Mouse (Mus musculus) forebrain, postnatal 0 days (tissue): ENCODE measurements at regions not wholly inside any gene's neighbourhood (a gene's known extent, or its start where the extent isn't known, plus 50 kb on each side); places are given as distances from the start of the nearest gene placed in this dataset.

Experiments
- ATAC-seq: fragments of 200-750 bp; cut with Nextera tagmentation; 2 replicates; pipeline ENCODE4 v1.8.0; 2017; ENCODE audit warnings: mild to moderate bottlenecking, moderate library complexity
- DNase-seq: peaks from one replicate; pipeline ENCODE4 v3.0.0-alpha.2; 2015
- H3K27ac ChIP-seq: fragments of 300-500 bp; sonication (generic); 2 replicates; pipeline ENCODE4 v1.5.1; 2014; ENCODE audit warnings: low read depth, mild to moderate bottlenecking, antibody characterized with exemption, low read length, moderate library complexity, mixed read lengths
- H3K27me3 ChIP-seq: fragments of 300-500 bp; sonication (generic); 2 replicates; pipeline ENCODE4 v1.6.1; 2014; ENCODE audit warnings: mild to moderate bottlenecking, low read length, mixed read lengths; ENCODE audit not compliant: insufficient read depth
- H3K36me3 ChIP-seq: fragments of 300-500 bp; sonication (generic); 2 replicates; pipeline ENCODE4 v1.6.1; 2014; ENCODE audit warnings: mild to moderate bottlenecking, moderate library complexity; ENCODE audit not compliant: insufficient read depth
- H3K4me1 ChIP-seq: fragments of 300-500 bp; sonication (generic); 2 replicates; pipeline ENCODE4 v1.6.1; 2014; ENCODE audit warnings: antibody characterized with exemption; ENCODE audit not compliant: insufficient read depth
- H3K4me2 ChIP-seq: fragments of 300-500 bp; sonication (generic); 2 replicates; pipeline ENCODE4 v1.6.1; 2014; ENCODE audit warnings: low read depth, mild to moderate bottlenecking, moderate library complexity
- H3K4me3 ChIP-seq: fragments of 300-500 bp; sonication (generic); 2 replicates; pipeline ENCODE4 v1.5.1; 2014; ENCODE audit warnings: low read depth, low read length, mixed read lengths
- H3K9ac ChIP-seq: fragments of 300-500 bp; sonication (generic); 2 replicates; pipeline ENCODE4 v1.6.1; 2014; ENCODE audit warnings: mild to moderate bottlenecking
- H3K9me3 ChIP-seq: fragments of 300-500 bp; sonication (generic); 2 replicates; pipeline ENCODE4 v1.6.1; 2016; ENCODE audit warnings: low read length
- CTCF ChIP-seq: sonication (generic); IDR thresholded peaks from 2 replicates; pipeline ENCODE4 v1.5.1; 2016; ENCODE audit warnings: antibody characterized with exemption, control low read depth, low read depth
- WGBS: fragments of 180-500 bp; shearing (Covaris S2); extraction: QIAGEN DNeasy Blood & Tissue Kit; methylation state at CpG from one replicate; pipeline ENCODE4 v1.1.7; 2014; 5-methylcytosine and 5-hydroxymethylcytosine counted together

- H3K36me3 ChIP-seq, result no peaks in the 10 kb centered on the region
- H3K4me3 ChIP-seq, result no peak overlapping the region
- no peak overlapping the region for H3K27ac ChIP-seq
- no peak for TF ChIP-seq CTCF
- WGBS, result 35% methylated on average over 2 of the region's 2 CpGs
- H3K27me3 ChIP-seq, result no peaks in the 10 kb centered on the region
- no peak overlapping the region for H3K9ac ChIP-seq
- no peak overlapping the region for H3K4me2 ChIP-seq
- ATAC-seq (peak; percentile 77), DNase-seq (peak; percentile 29)
- no peaks in the 10 kb centered on the region for H3K9me3 ChIP-seq
- H3K4me1 ChIP-seq, result no peaks in the 10 kb centered on the region
Measured at GRCm38 (mm10) chr9:92996156-92996555, 454.1 kb downstream of the Plod2 start.

- H3K4me1 ChIP-seq, result 0 out of 2 replicates have a peak, but pooled peaks cover 8% of the 10 kb centered on the region
- DNase-seq, result peak; percentile 33
- H3K9me3 ChIP-seq, result no peaks in the 10 kb centered on the region
- no peak for TF ChIP-seq CTCF
- H3K36me3 ChIP-seq, result no peaks in the 10 kb centered on the region
- H3K4me3 ChIP-seq, result no peak overlapping the region
- no peak overlapping the region for H3K9ac ChIP-seq
- no peaks in the 10 kb centered on the region for H3K27me3 ChIP-seq
- H3K27ac ChIP-seq, result no peak overlapping the region
- no peak overlapping the region for H3K4me2 ChIP-seq
- 85% methylated on average over 3 of the region's 3 CpGs for WGBS
- ATAC-seq, result no peak
Measured at GRCm38 (mm10) chr9:93005182-93005953, 463.3 kb downstream of the Plod2 start.

DNA sequence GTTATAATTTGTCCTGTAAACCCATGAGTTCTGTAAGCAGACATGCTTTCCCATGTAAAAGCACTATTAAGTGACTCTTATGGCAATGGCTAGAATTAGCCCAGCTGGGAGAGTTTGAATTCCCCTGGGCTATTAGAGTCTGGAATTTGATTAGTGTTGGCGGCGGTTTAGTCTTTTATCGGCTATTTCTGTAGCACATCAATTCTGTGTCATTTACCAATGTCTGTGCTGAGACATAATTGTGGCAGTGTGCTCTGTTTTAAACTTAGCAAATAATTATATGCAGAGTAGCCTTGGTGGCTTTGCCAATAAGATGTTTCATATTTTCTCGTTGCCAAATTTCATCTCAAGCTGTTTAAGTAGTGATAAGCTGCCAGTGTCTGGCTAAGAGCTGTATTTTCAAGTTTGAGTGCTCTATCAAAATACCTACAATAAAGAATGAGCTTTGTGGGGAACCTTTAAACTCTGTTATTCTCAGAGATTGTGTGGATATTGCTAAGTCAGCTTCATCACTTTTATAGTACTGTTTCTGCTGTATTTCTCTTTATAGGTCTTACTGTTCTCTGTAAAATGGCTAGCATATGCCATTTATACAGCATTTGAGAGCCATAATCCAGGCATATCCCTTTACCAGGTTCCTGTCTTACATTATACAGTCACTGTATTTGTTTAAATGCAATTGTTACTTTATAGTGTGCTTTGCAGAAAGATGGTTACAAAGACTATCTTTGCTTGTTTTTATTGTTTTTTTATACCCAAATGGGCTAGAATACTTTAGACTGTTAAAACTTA is 466.7 kb downstream of the Plod2 start:
- no peaks in the 10 kb centered on the region for H3K9me3 ChIP-seq
- no peak overlapping the region for H3K9ac ChIP-seq
- no peaks in the 10 kb centered on the region for H3K36me3 ChIP-seq
- ATAC-seq (peak; percentile 82), DNase-seq (peak; percentile 71)
- no peak overlapping the region for H3K4me2 ChIP-seq
- no peak overlapping the region for H3K27ac ChIP-seq
- 12% methylated on average over 4 of the region's 4 CpGs for WGBS
- 0 out of 2 replicates have a peak, but pooled peaks cover 8% of the 10 kb centered on the region for H3K4me1 ChIP-seq
- no peaks in the 10 kb centered on the region for H3K27me3 ChIP-seq
- no peak overlapping the region for H3K4me3 ChIP-seq
- TF ChIP-seq CTCF, result no peak

DNA sequence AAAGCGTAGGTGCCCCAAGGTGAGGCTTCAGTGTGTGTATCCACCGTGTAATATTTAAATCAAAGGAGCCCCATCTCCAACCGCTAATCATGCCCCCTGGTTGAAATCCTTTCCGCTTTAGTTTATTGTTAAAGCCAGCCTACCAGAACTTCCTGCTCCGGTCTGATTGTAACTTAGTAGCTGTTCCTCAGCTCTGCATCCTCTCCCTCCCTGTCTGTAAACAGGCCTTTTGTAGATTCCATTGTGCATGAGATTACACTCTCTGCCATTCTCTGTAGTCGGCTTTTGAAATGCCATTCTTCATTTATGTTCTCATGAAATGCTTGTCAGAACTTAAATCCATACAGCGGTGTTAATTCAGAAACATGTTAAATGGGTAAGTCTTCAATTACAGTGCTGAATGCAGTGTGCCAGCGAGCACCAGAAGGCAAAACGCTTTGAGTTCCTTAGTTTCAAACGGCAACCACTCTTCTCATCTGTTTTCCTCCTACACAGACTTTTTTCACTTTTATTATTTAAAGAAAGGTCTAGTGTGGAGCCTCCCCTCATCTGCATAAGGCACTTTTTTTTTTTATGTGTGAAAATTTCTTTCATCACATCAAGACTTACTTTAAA is 502.4 kb downstream of the Plod2 start:
- Histone ChIP-seq H3K4me1 (no peaks in the 10 kb centered on the region), H3K27ac (no peak overlapping the region), H3K36me3 (no peaks in the 10 kb centered on the region), H3K4me2 (no peak overlapping the region), H3K9me3 (no peaks in the 10 kb centered on the region), H3K27me3 (no peaks in the 10 kb centered on the region), H3K9ac (no peak overlapping the region), H3K4me3 (no peak overlapping the region)
- 56% methylated on average over 10 of the region's 10 CpGs for WGBS
- DNase-seq, result no peak
- ATAC-seq, result no peak
- no peak for TF ChIP-seq CTCF

- Histone ChIP-seq H3K27ac (no peak overlapping the region), H3K4me1 (no peaks in the 10 kb centered on the region), H3K9ac (no peak overlapping the region), H3K4me2 (no peak overlapping the region), H3K27me3 (no peaks in the 10 kb centered on the region), H3K4me3 (no peak overlapping the region), H3K36me3 (no peaks in the 10 kb centered on the region), H3K9me3 (no peaks in the 10 kb centered on the region)
- WGBS, result 74% methylated on average over 3 of the region's 3 CpGs
- DNase-seq (no peak), ATAC-seq (no peak)
- no peak for TF ChIP-seq CTCF
Measured at GRCm38 (mm10) chr9:93072140-93072539, 530.1 kb downstream of the Plod2 start.

GRCm38 (mm10) chr9:93083114-93083513 is 541.1 kb downstream of the Plod2 start:
- no peak overlapping the region for H3K27ac ChIP-seq
- ATAC-seq (no peak), DNase-seq (no peak)
- no peaks in the 10 kb centered on the region for H3K27me3 ChIP-seq
- WGBS, result 81% methylated on average over 1 of the region's 1 CpGs
- no peaks in the 10 kb centered on the region for H3K4me1 ChIP-seq
- peak; percentile 22; the same call in 1 of the 2 replicates for TF ChIP-seq CTCF
- no peak overlapping the region for H3K9ac ChIP-seq
- no peak overlapping the region for H3K4me2 ChIP-seq
- no peak overlapping the region for H3K4me3 ChIP-seq
- no peaks in the 10 kb centered on the region for H3K9me3 ChIP-seq
- no peaks in the 10 kb centered on the region for H3K36me3 ChIP-seq
